Mouse (Mus musculus): ENCODE measurements around the gene Boc.

The Boc gene

GRCm38 (mm10) chr16:44558471-44559329, at the start of gene Boc:
TSS of gene Boc (minus strand) at chr16:44558897.
- DNase-seq: peak; percentile 68

GRCm38 (mm10) chr16:44606643-44607042, 47.9 kb upstream of the Boc start:
- no peak for DNase-seq

- no peak for DNase-seq
Measured at GRCm38 (mm10) chr16:44604021-44604616, 45.4 kb upstream of the Boc start.

- no peak for DNase-seq
Measured at GRCm38 (mm10) chr16:44601999-44602794, 43.5 kb upstream of the Boc start.

GRCm38 (mm10) chr16:44601182-44601581, 42.5 kb upstream of the Boc start:
- DNase-seq: no peak

GRCm38 (mm10) chr16:44597106-44597806, 38.6 kb upstream of the Boc start:
- DNase-seq: no peak

- no peak for DNase-seq
Measured at GRCm38 (mm10) chr16:44589506-44589905, 30.8 kb upstream of the Boc start.

- no peak for DNase-seq
Measured at GRCm38 (mm10) chr16:44579421-44580024, 20.8 kb upstream of the Boc start.

GRCm38 (mm10) chr16:44578551-44578950, 19.9 kb upstream of the Boc start:
- no peak for DNase-seq

- DNase-seq: no peak
Measured at GRCm38 (mm10) chr16:44568056-44568455, 9.4 kb upstream of the Boc start.

- no peak for DNase-seq
Measured at GRCm38 (mm10) chr16:44565328-44566210, 6.9 kb upstream of the Boc start.

- no peak for DNase-seq
Measured at GRCm38 (mm10) chr16:44564359-44564758, 5.7 kb upstream of the Boc start.

GRCm38 (mm10) chr16:44562061-44562460, 3.4 kb upstream of the Boc start:
- no peak for DNase-seq

- DNase-seq: no peak
Measured at GRCm38 (mm10) chr16:44560214-44560613, 1.5 kb upstream of the Boc start.

- DNase-seq: no peak
Measured at GRCm38 (mm10) chr16:44559330-44559695, 616 bp upstream of the Boc start.

GRCm38 (mm10) chr16:44557661-44558470, 831 bp downstream of the Boc start:
- DNase-seq: peak; percentile 59

- DNase-seq: no peak
Measured at GRCm38 (mm10) chr16:44557084-44557483, 1.6 kb downstream of the Boc start.

- no peak for DNase-seq
Measured at GRCm38 (mm10) chr16:44555791-44556709, 2.6 kb downstream of the Boc start.

GRCm38 (mm10) chr16:44553861-44554260, 4.8 kb downstream of the Boc start:
- no peak for DNase-seq

Measured in right cerebral cortex, adult 18-20 months (tissue).